Mouse (Mus musculus) urinary bladder, postnatal 10 days (tissue): ENCODE measurements around the gene Rab2b.

Experiments used
- DNase-seq: peaks from one replicate; pipeline ENCODE4 v3.0.0; 2022; ENCODE audit warnings: low spot score

The Rab2b gene

DNA sequence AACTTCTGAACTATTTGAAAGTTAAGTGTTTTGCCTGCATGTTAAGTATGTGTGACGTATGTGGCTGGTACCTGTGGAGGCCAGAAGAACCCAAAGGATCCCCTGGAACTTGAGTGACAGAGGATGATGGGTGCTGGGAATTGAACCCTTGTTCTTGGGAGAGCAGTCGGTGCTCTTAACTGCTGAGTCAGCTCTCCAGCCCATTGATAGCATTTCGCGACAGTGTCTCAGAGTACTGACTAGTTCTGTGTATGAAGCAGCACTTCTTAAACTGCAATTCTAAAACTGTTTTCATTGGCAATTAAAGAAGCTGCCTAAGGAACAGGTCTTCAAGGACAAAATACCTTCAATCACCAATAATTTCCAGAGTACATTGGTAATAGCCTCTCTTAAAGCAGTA, 2.1 kb downstream of the Rab2b start:
- no peak for DNase-seq

DNA sequence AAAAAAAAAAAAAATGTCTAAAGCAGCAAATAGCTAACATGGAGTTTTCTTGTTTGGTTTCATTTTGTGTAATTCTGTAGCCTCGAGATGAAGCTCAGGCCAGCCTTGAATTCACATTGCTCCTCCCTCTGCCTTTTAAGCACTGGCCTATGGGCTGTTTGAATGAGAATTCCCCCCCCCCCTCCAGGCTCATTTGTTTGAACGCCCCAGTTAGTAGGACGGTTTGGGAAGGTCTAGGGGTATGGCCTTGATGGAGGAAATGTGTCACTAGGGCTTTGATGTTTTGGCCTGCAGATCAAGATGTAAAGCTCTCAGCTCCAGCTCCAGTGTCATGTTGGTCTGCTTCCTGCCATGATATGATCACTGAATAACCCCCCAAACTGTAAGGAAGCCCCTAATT, 6.6 kb downstream of the Rab2b start:
- DNase-seq = no peak

DNA sequence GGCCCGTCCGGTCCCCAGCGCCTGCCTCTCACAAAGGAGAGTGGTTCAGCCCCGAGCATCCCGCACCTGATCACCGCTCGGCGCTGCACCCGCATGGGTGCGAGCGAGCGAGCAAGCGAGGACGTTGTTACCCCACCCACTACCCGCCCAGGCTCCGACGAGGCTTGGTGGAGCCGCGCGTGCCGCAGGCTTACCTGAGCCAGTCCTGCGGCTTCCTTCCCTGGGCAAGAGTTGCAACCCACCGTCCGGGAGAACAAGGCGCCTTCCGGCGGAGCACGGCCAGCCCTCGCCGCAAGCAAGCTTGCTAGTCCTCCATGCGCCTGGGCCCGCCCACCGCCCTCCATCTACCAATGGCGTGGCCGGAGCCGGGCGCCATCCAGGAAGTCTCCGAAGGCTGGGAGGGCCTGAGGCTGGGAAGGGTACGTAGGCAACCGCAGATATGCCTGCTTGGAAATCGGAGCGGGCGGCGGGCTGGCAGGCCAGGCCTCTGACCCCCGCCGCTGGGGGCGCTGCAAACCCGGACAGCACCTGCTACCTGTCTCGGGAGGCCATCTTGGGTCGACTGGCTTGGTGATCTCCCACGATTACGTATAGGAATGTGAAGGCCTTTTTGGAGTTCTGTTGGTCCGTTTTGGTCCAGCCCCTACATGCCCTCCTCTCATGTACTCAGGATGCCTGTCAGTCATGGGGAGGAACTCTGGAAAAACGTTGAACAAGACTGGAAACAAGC, 21.7 kb downstream of the Rab2b start, which contains the start of gene Chd8:
Chd8 (minus strand) TSS at position 297 of the 730 bp plus-strand sequence.
- peak; percentile 92 for DNase-seq

- no peak for DNase-seq
Measured at GRCm38 (mm10) chr14:52256311-52257175, 22.8 kb downstream of the Rab2b start.

- DNase-seq = no peak
Measured at GRCm38 (mm10) chr14:52246129-52246528, 33.2 kb downstream of the Rab2b start.

- no peak for DNase-seq
Measured at GRCm38 (mm10) chr14:52244690-52245042, 34.7 kb downstream of the Rab2b start.

DNA sequence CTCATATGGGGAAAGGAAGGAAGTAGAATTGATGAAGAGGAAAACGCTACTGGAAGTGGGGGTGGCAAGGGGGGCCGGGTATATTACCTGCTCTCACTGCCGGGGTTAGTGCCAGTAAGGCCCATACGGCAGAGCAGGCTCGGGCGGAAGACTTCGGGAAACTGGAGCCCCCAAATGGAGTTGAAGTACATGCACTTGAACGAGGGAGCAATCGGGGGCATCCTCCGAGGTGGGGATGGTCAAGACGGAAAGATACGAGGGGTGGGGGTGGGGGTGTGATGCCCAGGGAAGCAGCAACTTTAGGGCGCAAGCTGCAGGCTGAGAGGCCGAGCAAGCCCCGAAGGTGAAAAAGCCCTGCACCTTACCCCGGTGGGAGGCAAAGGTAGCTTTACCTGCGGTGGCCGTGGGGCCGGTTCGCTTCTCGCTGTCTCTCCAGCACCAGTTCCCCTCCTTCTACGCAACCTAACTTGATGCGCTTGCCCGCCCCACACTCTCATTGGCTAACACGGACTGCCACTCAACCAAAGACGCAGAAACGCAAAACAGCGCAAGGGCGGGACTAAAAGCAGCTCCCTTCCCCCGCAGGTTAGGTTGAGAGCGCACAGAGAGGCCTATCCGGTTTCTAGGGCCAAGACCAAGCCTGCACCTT, 35.2 kb downstream of the Rab2b start:
- DNase-seq = peak; percentile 99

GRCm38 (mm10) chr14:52236216-52236615, 43.1 kb downstream of the Rab2b start:
- no peak for DNase-seq

GRCm38 (mm10) chr14:52235165-52235564, 44.2 kb downstream of the Rab2b start:
- no peak for DNase-seq

DNA sequence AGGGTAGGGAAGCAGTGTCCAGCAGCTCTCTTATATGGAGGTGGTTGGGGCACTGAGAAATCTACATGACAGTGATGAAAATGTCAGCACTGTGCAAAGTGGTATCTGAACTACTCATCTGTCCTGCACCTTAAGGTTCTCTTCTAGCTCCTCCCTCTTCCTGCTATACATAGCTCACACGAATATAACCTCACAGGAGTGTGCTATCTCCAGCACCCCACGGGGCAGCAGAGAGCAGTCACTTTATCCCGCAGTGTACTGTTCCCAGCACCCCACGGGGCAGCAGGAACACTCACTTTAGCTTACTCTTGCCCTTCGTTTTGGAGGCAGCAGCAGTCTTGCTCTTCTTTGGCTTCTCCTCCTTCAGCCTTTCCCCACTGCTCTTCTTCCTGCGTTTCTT, 47.1 kb downstream of the Rab2b start:
- no peak for DNase-seq

GRCm38 (mm10) chr14:52225972-52226371, 53.4 kb downstream of the Rab2b start:
- no peak for DNase-seq

DNA sequence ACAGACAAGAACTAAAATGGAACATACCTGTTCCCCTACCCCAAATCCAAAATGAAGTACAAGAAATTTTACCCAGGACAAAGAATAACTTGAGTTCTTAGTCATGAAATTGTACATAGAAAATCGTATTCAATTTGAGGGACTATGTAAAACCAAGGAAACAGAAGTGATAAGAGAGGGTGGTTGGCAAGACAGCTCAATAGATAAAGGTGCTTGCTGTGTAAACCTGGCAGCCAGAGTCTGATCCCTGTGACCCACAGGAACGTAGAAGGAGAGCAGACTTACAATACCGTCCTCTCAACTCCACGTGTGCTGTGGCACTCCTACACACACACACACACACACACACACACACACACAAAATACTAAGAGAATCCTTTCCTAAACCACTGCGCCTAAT, 62.1 kb downstream of the Rab2b start:
- no peak for DNase-seq
